Mouse (Mus musculus) ovary, adult 2 months (tissue): ENCODE results near the gene Gm11084. TPM values are rescaled to one million over a fixed set of nuclear protein-coding genes. Genes with fewer than 3 reads are reported as not detected.

Source experiments
- polyA plus RNA-seq: library from polyadenylated mRNA; depleted of rRNA; stranded (reverse); fragments of >200 nt; gene quantifications from 2 replicates; pipeline ENCODE4 v1.2.3, GENCODE M21; 2012; rRNA removed

Gene Gm11084
- polyA plus RNA-seq = not detected in 2 replicates

DNA sequence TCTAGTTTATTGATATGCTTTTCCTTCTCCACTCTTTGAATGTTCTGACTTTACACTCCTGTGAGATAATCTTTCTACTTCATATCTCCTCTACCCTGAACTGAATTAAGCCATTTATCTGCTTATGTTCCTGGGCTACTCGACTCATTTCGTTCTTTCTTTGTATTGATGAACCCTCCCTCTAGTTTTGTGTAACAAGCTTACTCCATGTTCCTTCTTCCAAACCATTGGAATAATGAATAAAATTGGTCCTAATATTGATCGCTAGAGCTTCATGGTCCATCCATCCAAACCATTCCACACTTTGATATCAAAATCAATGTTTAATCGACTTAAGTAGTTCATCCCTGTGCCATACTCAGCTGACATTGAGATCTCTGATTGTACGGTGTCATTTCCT lies at the start of gene Gm11084:
Gene Gm11084 (minus strand): TSS at position 101 of the 400 bp plus-strand sequence.

GRCm38 (mm10) chr2:72980337-72981074 lies 6.0 kb downstream of the Gm11084 start, which contains the start of gene Sp3:
Gene Sp3 (minus strand): TSS chr2:72980446.

Other genes starting within 250 kb of the Gm11084 start
- 23.9 and 30.1 TPM in 2 replicates for gene Sp3, start 6.3 kb downstream of the Gm11084 start, polyA plus RNA-seq
- 1.9 and 3.9 TPM in 2 replicates for gene Ola1, start 232.2 kb upstream of the Gm11084 start, polyA plus RNA-seq